Mouse (Mus musculus) CH12.LX (cell line): ENCODE data around the gene Pcca. TPM values are rescaled to one million over a fixed set of nuclear protein-coding genes. Genes with fewer than 3 reads are reported as not detected.

ENCODE experiments used
- DNase-seq: peaks from one replicate; pipeline ENCODE4 v3.0.0-alpha.2; 2013; ENCODE audit errors: extremely low read depth
- H3K27ac ChIP-seq: 2 replicates; pipeline ENCODE4 v1.5.1; 2012; ENCODE audit warnings: low read depth, mild to moderate bottlenecking, control low read depth, moderate library complexity; ENCODE audit not compliant: insufficient read depth
- H3K27me3 ChIP-seq: replicated peaks from 2 replicates; pipeline ENCODE3; 2012; ENCODE audit warnings: inconsistent platforms
- H3K36me3 ChIP-seq, 2 experiments: replicated peaks in 1 of 2; 2 replicates each; pipeline versions ENCODE3 to v1.6.1; 2012; ENCODE audit warnings: inconsistent platforms in 1 of 2, low read length in 1 of 2, mild to moderate bottlenecking in 1 of 2, mixed read lengths in 1 of 2, moderate library complexity in 1 of 2; ENCODE audit not compliant: control insufficient read depth in 1 of 2, insufficient read depth in 1 of 2
- H3K4me1 ChIP-seq, 2 experiments: 2 replicates each; pipeline ENCODE4 v1.6.1; 2012; ENCODE audit warnings: inconsistent platforms in 1 of 2, moderate library complexity in 1 of 2; ENCODE audit not compliant: insufficient read depth in 2 of 2, control insufficient read depth in 1 of 2
- H3K4me2 ChIP-seq: 2 replicates; pipeline ENCODE4 v1.6.1; 2012; ENCODE audit warnings: low read depth, mild to moderate bottlenecking, control low read depth; ENCODE audit not compliant: poor library complexity, insufficient read depth, severe bottlenecking
- H3K4me3 ChIP-seq, 3 experiments: fragments of 150-350 bp in 1 of 3; sonication (generic) in 1 of 3; replicated peaks in 1 of 3; 2 replicates each; pipeline versions ENCODE3 to v1.5.1; 2011 to 2012; ENCODE audit warnings: low read depth in 2 of 3, low read length in 2 of 3, mild to moderate bottlenecking in 2 of 3, moderate library complexity in 2 of 3, control low read depth in 1 of 3, improper control_type of control experiment in 1 of 3, inconsistent platforms in 1 of 3, mixed read lengths in 1 of 3; ENCODE audit not compliant: poor library complexity in 1 of 3
- H3K79me2 ChIP-seq: replicated peaks from 2 replicates; pipeline ENCODE4 v1.6.1; 2012; ENCODE audit warnings: mild to moderate bottlenecking, moderate library complexity; ENCODE audit not compliant: control insufficient read depth, poor library complexity, insufficient read depth, severe bottlenecking; ENCODE audit errors: extremely low read depth
- H3K9ac ChIP-seq: 2 replicates; pipeline ENCODE4 v1.6.1; 2012; ENCODE audit warnings: low read depth, mild to moderate bottlenecking, control low read depth, moderate library complexity; ENCODE audit not compliant: insufficient read depth
- H3K9me3 ChIP-seq: replicated peaks from 2 replicates; pipeline ENCODE3; 2012; ENCODE audit warnings: low read length, inconsistent platforms, mixed read lengths
- BHLHE40 ChIP-seq: IDR thresholded peaks from 2 replicates; pipeline ENCODE4 v1.6.1; 2011; ENCODE audit warnings: mild to moderate bottlenecking, low read depth, low read length, improper control_type of control experiment
- CHD2 ChIP-seq: IDR thresholded peaks from 2 replicates; pipeline ENCODE4 v1.6.1; 2011; ENCODE audit warnings: low read length, improper control_type of control experiment
- CTCF ChIP-seq, 2 experiments: IDR thresholded peaks in 1 of 2; conservative IDR thresholded peaks in 1 of 2; 2 replicates each; pipeline ENCODE4 v1.5.1; 2011 to 2012; ENCODE audit warnings: low read depth in 2 of 2, low read length in 2 of 2, improper control_type of control experiment in 1 of 2, inconsistent platforms in 1 of 2, mild to moderate bottlenecking in 1 of 2, moderate library complexity in 1 of 2
- ELF1 ChIP-seq: IDR thresholded peaks from 2 replicates; pipeline ENCODE4 v1.6.1; 2014; ENCODE audit warnings: low read depth, mild to moderate bottlenecking, inconsistent platforms, low read length, improper control_type of control experiment
- EP300 ChIP-seq: IDR thresholded peaks from 2 replicates; pipeline ENCODE4 v1.6.1; 2011; ENCODE audit warnings: low read length, improper control_type of control experiment
- ETS1 ChIP-seq: conservative IDR thresholded peaks from 2 replicates; pipeline ENCODE4 v1.6.1; 2012; ENCODE audit warnings: low read depth, mild to moderate bottlenecking, inconsistent platforms, low read length, improper control_type of control experiment, moderate library complexity
- GABPA ChIP-seq: IDR thresholded peaks from 2 replicates; pipeline ENCODE4 v1.6.1; 2012; ENCODE audit warnings: low read depth, low read length, improper control_type of control experiment, inconsistent platforms; ENCODE audit not compliant: insufficient replicate concordance
- IRF4 ChIP-seq: IDR thresholded peaks from 2 replicates; pipeline ENCODE4 v1.6.1; 2014; ENCODE audit warnings: low read depth, mild to moderate bottlenecking, inconsistent platforms, low read length, improper control_type of control experiment
- KAT2A ChIP-seq: IDR thresholded peaks from 2 replicates; pipeline ENCODE4 v1.6.1; 2012; ENCODE audit warnings: low read length, improper control_type of control experiment, inconsistent platforms; ENCODE audit not compliant: insufficient replicate concordance
- MAFK ChIP-seq: IDR thresholded peaks from 2 replicates; pipeline ENCODE4 v1.6.1; 2011; ENCODE audit warnings: low read length, improper control_type of control experiment; ENCODE audit not compliant: insufficient replicate concordance
- MAZ ChIP-seq: IDR thresholded peaks from 2 replicates; pipeline ENCODE4 v1.6.1; 2012; ENCODE audit warnings: low read depth, mild to moderate bottlenecking, inconsistent platforms, low read length, improper control_type of control experiment, moderate library complexity
- MXI1 ChIP-seq: IDR thresholded peaks from 2 replicates; pipeline ENCODE4 v1.6.1; 2011; ENCODE audit warnings: mild to moderate bottlenecking, low read depth, low read length, improper control_type of control experiment
- MYC ChIP-seq: IDR thresholded peaks from 2 replicates; pipeline ENCODE4 v1.6.1; 2011; ENCODE audit warnings: low read depth, mild to moderate bottlenecking, improper control_type of control experiment, low read length
- NELFE ChIP-seq: IDR thresholded peaks from 2 replicates; pipeline ENCODE4 v1.6.1; 2011; ENCODE audit warnings: low read depth, low read length, improper control_type of control experiment
- NRF1 ChIP-seq: IDR thresholded peaks from 2 replicates; pipeline ENCODE4 v1.6.1; 2014; ENCODE audit warnings: low read depth, mild to moderate bottlenecking, inconsistent platforms, low read length, improper control_type of control experiment, moderate library complexity
- PAX5 ChIP-seq: IDR thresholded peaks from 2 replicates; pipeline ENCODE4 v1.6.1; 2012; ENCODE audit warnings: low read length, inconsistent platforms, mixed read lengths
- RAD21 ChIP-seq: IDR thresholded peaks from 2 replicates; pipeline ENCODE4 v1.6.1; 2011; ENCODE audit warnings: low read depth, mild to moderate bottlenecking, low read length, improper control_type of control experiment, moderate library complexity
- RCOR1 ChIP-seq: conservative IDR thresholded peaks from 2 replicates; pipeline ENCODE4 v1.6.1; 2012; ENCODE audit warnings: low read depth, mild to moderate bottlenecking, inconsistent platforms, low read length, improper control_type of control experiment
- SMC3 ChIP-seq: IDR thresholded peaks from 2 replicates; pipeline ENCODE4 v1.6.1; 2011; ENCODE audit warnings: low read depth, low read length, improper control_type of control experiment
- TBP ChIP-seq: conservative IDR thresholded peaks from 2 replicates; pipeline ENCODE4 v1.6.1; 2011; ENCODE audit warnings: low read depth, low read length, improper control_type of control experiment
- TCF12 ChIP-seq: IDR thresholded peaks from 2 replicates; pipeline ENCODE4 v1.6.1; 2014; ENCODE audit warnings: low read depth, mild to moderate bottlenecking, inconsistent platforms, low read length, improper control_type of control experiment
- ZKSCAN1 ChIP-seq: IDR thresholded peaks from 2 replicates; pipeline ENCODE4 v1.6.1; 2012; ENCODE audit warnings: low read depth, inconsistent platforms, low read length, improper control_type of control experiment, borderline replicate concordance
- ZMIZ1 ChIP-seq: IDR thresholded peaks from 2 replicates; pipeline ENCODE4 v1.6.1; 2012; ENCODE audit warnings: low read depth, mild to moderate bottlenecking, inconsistent platforms, low read length, improper control_type of control experiment
- ZNF384 ChIP-seq: IDR thresholded peaks from 2 replicates; pipeline ENCODE4 v1.6.1; 2012; ENCODE audit warnings: low read depth, low read length, improper control_type of control experiment, inconsistent platforms
- dilution Hi-C: fragments of 300-500 bp; cut with MboI; formaldehyde crosslinking; loops from 2 replicates; pipeline ENCODE4 v1.14.3; 2020; ENCODE audit warnings: low sequenced_read_pairs; ENCODE audit not compliant: extremely low pct_unique_long_range_greater_than_20kb, extremely low pct_ligation_motif_present
- in situ Hi-C: fragments of 300-500 bp; cut with MboI; formaldehyde crosslinking; loops from 3 replicates; pipeline ENCODE4 v1.14.3; 2019; ENCODE audit warnings: low sequenced_read_pairs, low pct_ligation_motif_present, low pct_unique_long_range_greater_than_20kb, mixed read lengths
- polyA plus RNA-seq: library from polyadenylated mRNA; unstranded; fragments of >175 nt; gene quantifications from 2 replicates; pipeline ENCODE4 v1.2.1, GENCODE M21; 2012; ENCODE audit warnings: low read depth; ENCODE audit not compliant: insufficient read length
- total RNA-seq, 2 experiments: library from RNA; depleted of rRNA; stranded (reverse); fragments of 300-350 nt in 1 of 2; fragments of >200 nt in 1 of 2; gene quantifications; 2 replicates each; pipeline ENCODE4 v1.2.3; 2012 to 2014

Gene Pcca
- total and polyA plus RNA-seq, 3 experiments = 11.2 to 39.0 (median 23.8) TPM

GRCm38 (mm10) chr14:122719496-122720080 lies 185.5 kb downstream of the Pcca start:
- Histone ChIP-seq H3K27me3 (no peaks in the 10 kb centered on the region), H3K9me3 (no peaks in the 10 kb centered on the region), H3K4me3 (no peak overlapping the region), H3K4me1 (peaks cover 7 to 17% of the 10 kb centered on the region in 2 experiments), H3K9ac (no peak overlapping the region), H3K79me2 (peaks cover 26% of the 10 kb centered on the region), H3K4me2 (no peak overlapping the region), H3K36me3 (peaks cover 0 to 20% of the 10 kb centered on the region in 2 experiments), H3K27ac (no peak overlapping the region)
- in situ Hi-C loops = no loop called here
- TF ChIP-seq BHLHE40 (peak; percentile 86), RCOR1 (no peak), MXI1 (no peak), ETS1 (0 out of 2 replicates have a peak, but pooled peaks have one; percentile 36), EP300 (peak; percentile 31; the same call in 1 of the 2 replicates)
- dilution Hi-C loops = no loop called here
- peak; percentile 34 for DNase-seq

- in situ Hi-C loops = no loop called here
- H3K36me3 ChIP-seq = peaks cover 0 to 16% of the 10 kb centered on the region in 2 experiments
Measured at GRCm38 (mm10) chr14:122720989-122721388, 186.9 kb downstream of the Pcca start.

GRCm38 (mm10) chr14:122721750-122722149 lies 187.6 kb downstream of the Pcca start:
- no peak overlapping the region for H3K4me2 ChIP-seq
- no peak overlapping the region for H3K27ac ChIP-seq
- no peak overlapping the region for H3K4me3 ChIP-seq
- dilution Hi-C loops (no loop called here), in situ Hi-C loops (no loop called here)
- TF ChIP-seq TBP = no peak
- TF ChIP-seq MYC = no peak
- no peak for TF ChIP-seq RAD21
- TF ChIP-seq MXI1 = no peak
- TF ChIP-seq SMC3 = no peak
- TF ChIP-seq NRF1 = no peak
- TF ChIP-seq MAFK = no peak
- TF ChIP-seq ZMIZ1 = no peak
- TF ChIP-seq TCF12 = no peak
- TF ChIP-seq PAX5 = no peak
- no peak for TF ChIP-seq KAT2A
- no peak for TF ChIP-seq ELF1
- TF ChIP-seq IRF4 = no peak
- no peak for TF ChIP-seq MAZ
- no peak for TF ChIP-seq BHLHE40
- no peak for TF ChIP-seq CHD2
- no peak for TF ChIP-seq EP300
- H3K79me2 ChIP-seq = peaks cover 15% of the 10 kb centered on the region; the same call in 1 of the 2 replicates
- DNase-seq = no peak
- H3K9ac ChIP-seq = no peak overlapping the region
- no peaks in the 10 kb centered on the region for H3K9me3 ChIP-seq
- H3K27me3 ChIP-seq = no peaks in the 10 kb centered on the region
- H3K36me3 ChIP-seq = peaks cover 0 to 14% of the 10 kb centered on the region in 2 experiments
- peaks cover 3 to 9% of the 10 kb centered on the region in 2 experiments; a peak in 2 of 4 replicates for H3K4me1 ChIP-seq

More at GRCm38 (mm10) chr14:122720989-122721388, 186.9 kb downstream of the Pcca start:
- Histone ChIP-seq H3K4me3 (no peak overlapping the region), H3K4me1 (peaks cover 4 to 9% of the 10 kb centered on the region in 2 experiments; a peak in 3 of 4 replicates), H3K27ac (no peak overlapping the region), H3K9ac (no peak overlapping the region), H3K27me3 (no peaks in the 10 kb centered on the region), H3K79me2 (peaks cover 18% of the 10 kb centered on the region), H3K4me2 (no peak overlapping the region), H3K9me3 (no peaks in the 10 kb centered on the region)
- DNase-seq = no peak
- TF ChIP-seq EP300 (no peak), MYC (no peak), ZKSCAN1 (no peak), NRF1 (no peak), PAX5 (no peak), GABPA (no peak), TCF12 (no peak), NELFE (no peak), CTCF (conservative IDR thresholded peaks at IDR 0.05 in 1 of 2, IDR thresholded peaks at IDR 0.05 in 1 of 2; ENCODE audit: low read depth in 2 of 2, low read length in 2 of 2) (no peak), MXI1 (no peak), ZNF384 (no peak), TBP (no peak)
- dilution Hi-C loops = no loop called here
